Mouse (Mus musculus) layer of hippocampus, adult 11-12 months (tissue): Measurements from ENCODE around the gene Rnaset2b.
"Not testable (repeated sequence)": the region's sequence is repeated elsewhere in the genome, so short reads cannot be mapped to it uniquely, and the experiment has no call there.

Experiments used
- DNase-seq: peaks from one replicate; pipeline ENCODE4 v3.0.0; 2022; ENCODE audit warnings: low spot score

The Rnaset2b gene

DNA sequence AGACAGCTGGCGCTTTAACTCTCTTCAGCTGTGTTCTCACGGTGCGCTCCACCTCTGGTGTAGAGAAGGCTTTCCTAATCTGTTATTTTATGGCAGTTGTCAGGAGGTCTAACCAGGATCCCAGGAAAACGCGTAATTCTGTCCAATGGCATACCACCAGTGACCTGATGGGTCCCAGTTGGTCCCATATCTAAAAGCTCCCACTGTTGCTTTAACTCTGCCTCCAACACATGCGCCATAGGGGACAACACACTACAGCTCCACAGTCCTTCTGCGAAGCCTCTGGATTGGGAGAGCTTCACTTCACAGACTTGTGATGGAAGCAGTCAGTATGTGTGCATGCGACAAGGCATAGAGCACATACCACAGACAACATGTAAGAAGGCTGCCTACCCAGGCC lies 9.7 kb downstream of the Rnaset2b start:
- DNase-seq: not testable (repeated sequence)

DNA sequence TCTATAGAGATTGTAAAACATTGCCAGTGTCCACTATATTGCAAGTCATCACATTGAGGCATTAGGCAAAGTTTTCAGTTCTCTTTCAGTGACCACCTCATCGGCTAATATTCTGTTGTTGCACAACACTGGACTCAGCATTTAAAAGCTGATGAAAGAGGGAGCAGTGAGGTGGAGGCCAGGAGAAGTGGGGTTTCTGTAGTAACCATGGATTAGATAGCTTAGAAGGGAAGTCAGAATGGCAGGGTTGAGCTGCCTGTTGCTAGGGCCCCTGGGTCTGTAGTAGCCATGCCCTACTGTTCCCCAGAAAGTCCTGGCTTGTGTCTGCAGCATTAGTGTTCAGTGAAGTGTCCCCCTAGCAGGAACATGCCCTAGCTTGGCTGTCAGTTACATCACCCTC lies 15.7 kb downstream of the Rnaset2b start:
- DNase-seq: not testable (repeated sequence)

DNA sequence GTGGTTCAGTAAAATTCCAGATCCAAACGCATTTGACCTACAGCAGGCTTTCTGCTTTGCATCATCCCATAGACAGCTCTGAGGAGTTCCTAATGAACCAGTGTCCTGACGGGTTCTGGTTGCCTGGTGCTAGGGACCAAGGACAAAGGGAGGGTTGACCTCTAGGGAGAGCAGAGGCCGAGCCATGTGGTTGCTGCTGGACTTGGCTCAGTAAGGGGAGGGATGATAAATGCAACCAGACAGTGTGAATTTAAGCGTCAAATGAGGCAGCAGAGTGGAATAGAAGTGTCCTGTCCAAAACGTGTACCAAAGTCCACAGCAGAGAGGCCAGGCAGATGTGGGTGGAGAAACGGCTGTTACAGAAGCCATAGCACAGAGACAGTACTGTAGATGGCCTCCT lies 25.1 kb downstream of the Rnaset2b start:
- not testable (repeated sequence) for DNase-seq

DNA sequence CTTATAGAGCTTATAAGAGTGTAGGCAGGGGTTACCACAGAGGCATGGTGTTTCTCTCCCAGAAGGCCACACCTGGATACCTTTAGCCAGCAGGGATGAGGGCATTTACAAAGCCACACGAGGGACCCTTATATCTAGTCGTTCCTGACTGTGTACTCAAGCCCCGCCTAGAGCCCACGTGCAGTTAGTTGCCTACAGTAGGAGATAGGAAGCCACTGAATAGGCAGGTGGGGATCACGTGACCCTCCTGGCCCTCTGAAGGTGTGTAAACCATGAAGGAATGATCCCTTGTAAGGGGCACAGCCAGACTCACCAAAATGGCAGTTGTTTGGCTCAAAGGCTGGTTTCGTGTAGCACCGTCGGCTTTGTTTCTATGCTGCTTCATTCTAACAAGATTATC lies 26.4 kb downstream of the Rnaset2b start:
- not testable (repeated sequence) for DNase-seq

DNA sequence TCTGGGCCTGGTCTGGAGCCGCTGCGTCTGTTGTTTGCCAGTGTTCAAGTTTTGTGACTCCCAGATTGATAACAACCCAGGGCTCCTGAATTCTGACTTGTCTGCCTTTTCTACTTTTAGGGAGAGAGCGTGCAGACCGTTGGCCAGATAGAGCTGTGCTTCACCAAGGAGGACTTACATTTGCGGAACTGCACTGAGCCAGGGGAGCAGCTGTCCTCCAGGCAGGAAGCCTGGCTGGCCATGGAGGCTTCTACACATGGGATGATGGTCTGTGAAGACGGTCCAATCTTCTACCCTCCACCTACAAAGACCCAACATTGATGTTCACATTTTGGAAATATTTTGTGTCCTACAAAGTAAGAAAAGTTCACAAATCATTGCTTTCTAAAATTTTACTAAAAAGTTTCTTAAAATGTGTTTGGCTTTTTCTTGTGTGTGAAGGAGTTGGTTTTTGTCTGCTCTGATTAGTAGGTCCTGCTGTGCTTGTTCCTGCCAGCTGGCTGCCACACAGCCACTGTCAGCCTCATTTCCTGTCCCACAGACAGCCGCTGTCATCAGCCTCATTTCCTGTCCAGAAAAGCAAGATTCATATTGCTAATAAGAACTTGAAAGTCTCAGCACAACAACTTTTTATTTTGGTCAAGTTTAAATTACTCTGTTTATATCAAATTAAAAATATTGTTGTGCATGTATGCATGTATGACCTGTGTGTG lies 27.5 kb downstream of the Rnaset2b start:
- DNase-seq: not testable (repeated sequence)

GRCm38 (mm10) chr17:7001790-7002585 lies 31.6 kb downstream of the Rnaset2b start:
- not testable (repeated sequence) for DNase-seq

DNA sequence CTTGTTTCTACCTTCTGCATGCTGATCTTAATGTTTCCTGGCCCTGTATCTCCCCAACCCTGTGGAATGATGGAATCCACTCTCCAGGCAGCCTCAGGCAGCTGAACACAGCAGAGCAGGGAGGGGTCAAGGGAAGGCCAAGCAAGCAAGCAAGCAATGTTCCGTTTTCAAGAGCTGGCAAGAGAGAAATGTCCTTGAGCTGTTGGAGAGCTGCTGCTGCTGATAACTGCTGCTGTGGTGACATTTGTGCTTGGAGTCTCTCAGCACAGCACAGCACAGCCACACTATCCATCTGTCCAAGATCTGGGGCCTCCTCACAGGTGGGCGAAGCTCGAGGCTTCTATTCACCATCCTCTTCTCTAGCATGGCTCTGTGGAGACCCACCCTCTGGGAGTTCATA lies 33.0 kb downstream of the Rnaset2b start:
- not testable (repeated sequence) for DNase-seq

- DNase-seq: not testable (repeated sequence)
These were observed 35.2 kb downstream of the Rnaset2b start for GRCm38 (mm10) chr17:7005646-7006045.

- not testable (repeated sequence) for DNase-seq
These were observed 38.5 kb downstream of the Rnaset2b start for GRCm38 (mm10) chr17:7008885-7009284.

- DNase-seq: not testable (repeated sequence)
These were observed 39.0 kb downstream of the Rnaset2b start for GRCm38 (mm10) chr17:7009440-7009839.

GRCm38 (mm10) chr17:7009901-7010300 lies 39.5 kb downstream of the Rnaset2b start:
- not testable (repeated sequence) for DNase-seq

- DNase-seq: not testable (repeated sequence)
These were observed 43.8 kb downstream of the Rnaset2b start for GRCm38 (mm10) chr17:7014190-7014589.

GRCm38 (mm10) chr17:7025257-7025656 lies 54.8 kb downstream of the Rnaset2b start, which contains the start of gene Gm1604a:
Gm1604a (plus strand) TSS chr17:7025568.
- peak; percentile 27 for DNase-seq

- not testable (repeated sequence) for DNase-seq
These were observed 55.4 kb downstream of the Rnaset2b start for GRCm38 (mm10) chr17:7025764-7026346.

GRCm38 (mm10) chr17:7030204-7030603 lies 59.8 kb downstream of the Rnaset2b start:
- not testable (repeated sequence) for DNase-seq

DNA sequence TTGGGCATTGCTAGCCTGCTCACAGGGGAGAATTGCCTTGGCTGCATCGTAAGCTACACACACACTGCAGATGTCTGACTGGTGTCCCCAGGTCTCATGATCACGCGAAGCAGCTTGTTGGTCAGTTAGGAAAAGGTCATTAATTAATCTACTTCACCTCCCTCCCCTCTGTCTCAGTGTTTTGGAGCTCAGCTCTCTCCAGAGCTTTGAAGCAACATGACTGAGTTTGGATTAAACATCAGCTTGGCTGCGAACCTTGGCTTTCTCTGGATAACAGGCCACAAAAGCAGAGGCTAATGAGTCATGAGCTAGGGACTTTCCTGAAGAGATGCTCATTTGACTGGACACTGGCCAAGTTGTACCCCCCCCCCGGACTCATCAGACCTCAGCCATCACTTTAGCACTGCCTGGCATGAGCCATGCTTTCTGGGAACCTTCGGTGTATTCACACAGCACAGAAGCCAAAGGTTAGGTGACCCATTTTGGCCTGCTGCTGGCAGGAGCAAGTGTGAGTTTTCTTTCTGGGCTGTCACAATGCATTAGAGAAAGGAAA lies 60.3 kb downstream of the Rnaset2b start:
- DNase-seq: not testable (repeated sequence)

DNA sequence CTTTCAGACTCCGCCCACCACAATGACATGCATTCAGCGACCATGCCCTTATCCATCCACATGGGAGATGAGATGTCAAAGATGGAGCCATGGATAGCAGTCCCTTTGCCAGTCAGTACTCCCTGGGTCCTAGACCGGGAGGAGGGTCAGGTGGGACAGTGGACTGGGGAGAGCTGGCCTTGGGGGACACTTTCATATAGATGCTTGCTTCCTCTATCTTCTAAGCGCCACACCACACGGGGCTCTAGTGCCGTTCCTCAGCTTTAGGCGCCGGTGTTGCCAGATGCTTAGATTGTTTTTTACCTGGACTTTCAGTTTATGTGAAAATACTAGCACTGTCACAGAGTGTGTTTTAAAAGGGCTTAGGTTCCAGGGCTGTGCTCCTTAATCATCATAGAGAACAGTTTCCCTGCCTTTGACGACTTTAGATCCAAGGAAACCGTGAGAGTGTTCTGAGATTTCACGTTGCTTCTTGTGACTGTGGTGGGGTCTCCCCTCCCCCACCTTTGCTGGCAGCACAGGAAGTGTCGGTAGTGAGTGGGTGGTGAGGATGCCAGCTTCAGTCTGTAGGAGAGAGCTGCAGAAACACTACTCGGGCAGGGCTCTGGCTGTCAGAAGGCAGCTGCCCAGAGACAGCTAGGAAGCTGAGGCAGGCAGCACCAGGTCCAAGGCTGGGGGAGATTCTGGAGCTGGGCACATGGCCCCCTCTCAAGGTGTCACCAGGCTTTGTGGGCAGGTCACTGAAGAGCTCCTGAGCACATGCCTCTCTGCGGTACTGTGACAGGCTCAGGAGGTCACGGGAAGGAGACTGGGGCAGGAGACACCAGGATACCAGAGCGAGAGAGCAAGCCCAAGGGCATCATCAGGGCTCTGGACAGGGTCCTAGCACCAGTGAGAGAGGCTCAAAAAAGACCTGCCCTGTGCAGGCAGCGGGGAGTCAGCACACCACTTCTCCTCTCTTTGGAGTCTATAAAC lies 63.0 kb downstream of the Rnaset2b start:
- not testable (repeated sequence) for DNase-seq
